Mouse (Mus musculus) cortical plate, adult 2 months (tissue): ENCODE data around the gene Sec24b.

ENCODE experiments used
- CTCF ChIP-seq: fragments of 200-500 bp; IDR thresholded peaks from 2 replicates; pipeline ENCODE4 v1.5.1; 2011; ENCODE audit warnings: mild to moderate bottlenecking, control low read depth, low read length; ENCODE audit not compliant: insufficient read depth; ENCODE audit errors: extremely low read depth
- POLR2A ChIP-seq: fragments of 200-500 bp; IDR thresholded peaks from 2 replicates; pipeline ENCODE4 v1.6.1; 2011; ENCODE audit warnings: mild to moderate bottlenecking, low read length, control low read depth; ENCODE audit not compliant: insufficient read depth; ENCODE audit errors: extremely low read depth

DNA sequence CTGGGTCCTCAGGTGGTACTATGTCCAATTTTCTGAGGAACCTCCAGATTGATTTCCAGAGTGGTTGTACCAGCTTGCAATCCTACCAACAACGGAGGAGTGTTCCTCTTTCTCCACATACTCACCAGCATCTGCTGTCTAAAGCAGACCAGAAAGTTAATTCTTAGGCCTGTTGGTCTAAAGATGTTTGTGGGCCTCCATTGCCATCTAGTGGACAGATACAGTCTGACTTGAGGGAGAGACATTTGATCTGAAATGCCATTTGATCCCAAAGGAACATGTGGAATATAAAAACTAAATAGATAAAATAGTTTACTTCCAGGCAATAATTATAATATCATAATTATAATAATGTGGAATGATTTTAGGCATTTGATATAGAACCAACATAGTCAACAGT lies 18.4 kb upstream of the Sec24b start:
- no peak for TF ChIP-seq POLR2A
- TF ChIP-seq CTCF = peak; percentile 73; the same call in 1 of the 2 replicates
